Mouse (Mus musculus): Measurements from ENCODE around the gene Itgb2.

Gene Itgb2

GRCm38 (mm10) chr10:77552162-77552561, 22.1 kb downstream of the Itgb2 start:
- no peak for DNase-seq (ENCODE audit: low read depth)

GRCm38 (mm10) chr10:77553285-77553684, 23.2 kb downstream of the Itgb2 start:
- no peak for DNase-seq (ENCODE audit: low read depth)

GRCm38 (mm10) chr10:77554918-77555317, 24.9 kb downstream of the Itgb2 start:
- no peak for DNase-seq (ENCODE audit: low read depth)

GRCm38 (mm10) chr10:77556631-77557030, 26.6 kb downstream of the Itgb2 start:
- no peak for DNase-seq (ENCODE audit: low read depth)

GRCm38 (mm10) chr10:77557641-77558040, 27.6 kb downstream of the Itgb2 start:
- no peak for DNase-seq (ENCODE audit: low read depth)

GRCm38 (mm10) chr10:77560090-77560489, 30.0 kb downstream of the Itgb2 start:
- DNase-seq (ENCODE audit: low read depth): no peak

GRCm38 (mm10) chr10:77560830-77561229, 30.8 kb downstream of the Itgb2 start:
- no peak for DNase-seq (ENCODE audit: low read depth)

GRCm38 (mm10) chr10:77561508-77561907, 31.5 kb downstream of the Itgb2 start:
- no peak for DNase-seq (ENCODE audit: low read depth)

GRCm38 (mm10) chr10:77565005-77565404, 35.0 kb downstream of the Itgb2 start:
- no peak for DNase-seq (ENCODE audit: low read depth)

- peak; percentile 71 for DNase-seq (ENCODE audit: low read depth)
Observed at GRCm38 (mm10) chr10:77566651-77567050, 36.6 kb downstream of the Itgb2 start.

- no peak for DNase-seq (ENCODE audit: low read depth)
Observed at GRCm38 (mm10) chr10:77569481-77569880, 39.4 kb downstream of the Itgb2 start.

GRCm38 (mm10) chr10:77569973-77570658, 40.1 kb downstream of the Itgb2 start:
- no peak for DNase-seq (ENCODE audit: low read depth)

- DNase-seq (ENCODE audit: low read depth): no peak
Observed at GRCm38 (mm10) chr10:77572225-77572624, 42.2 kb downstream of the Itgb2 start.

- no peak for DNase-seq (ENCODE audit: low read depth)
Observed at GRCm38 (mm10) chr10:77573162-77573561, 43.1 kb downstream of the Itgb2 start.

GRCm38 (mm10) chr10:77580027-77580920, 50.2 kb downstream of the Itgb2 start:
- no peak for DNase-seq (ENCODE audit: low read depth)

GRCm38 (mm10) chr10:77581023-77581407, 51.0 kb downstream of the Itgb2 start:
- no peak for DNase-seq (ENCODE audit: low read depth)

GRCm38 (mm10) chr10:77581408-77582284, 51.6 kb downstream of the Itgb2 start, which contains the start of gene Pttg1ip:
TSS of gene Pttg1ip (plus strand) at chr10:77581720.
- DNase-seq (ENCODE audit: low read depth): peak; percentile 92

GRCm38 (mm10) chr10:77582285-77582618, 52.2 kb downstream of the Itgb2 start:
- no peak for DNase-seq (ENCODE audit: low read depth)

GRCm38 (mm10) chr10:77583795-77584422, 53.9 kb downstream of the Itgb2 start:
- DNase-seq (ENCODE audit: low read depth): peak; percentile 38

GRCm38 (mm10) chr10:77586637-77587036, 56.6 kb downstream of the Itgb2 start:
- no peak for DNase-seq (ENCODE audit: low read depth)

- DNase-seq (ENCODE audit: low read depth): no peak
Observed at GRCm38 (mm10) chr10:77587091-77587775, 57.2 kb downstream of the Itgb2 start.
